Mouse (Mus musculus) liver, embryonic 13.5 days (tissue): ENCODE results near the gene Llgl2. TPM values are rescaled to one million over a fixed set of nuclear protein-coding genes. Genes with fewer than 3 reads are reported as not detected.

ENCODE experiments used
- ATAC-seq: fragments of 200-750 bp; cut with Nextera tagmentation; 2 replicates; pipeline ENCODE4 v1.8.0; 2017; ENCODE audit warnings: low read depth, mild to moderate bottlenecking, moderate number of reproducible peaks, moderate library complexity
- DNase-seq: peaks from one replicate; pipeline ENCODE4 v3.0.0; 2022
- H3K27ac ChIP-seq: fragments of 300-500 bp; sonication (generic); 2 replicates; pipeline ENCODE4 v1.5.1; 2015; ENCODE audit warnings: moderate library complexity, mild to moderate bottlenecking, inconsistent platforms
- H3K27me3 ChIP-seq: fragments of 300-500 bp; sonication (generic); 2 replicates; pipeline ENCODE4 v1.6.1; 2015; ENCODE audit warnings: mild to moderate bottlenecking, inconsistent platforms
- H3K36me3 ChIP-seq: fragments of 300-500 bp; sonication (generic); 2 replicates; pipeline ENCODE4 v1.6.1; 2015; ENCODE audit warnings: mild to moderate bottlenecking, inconsistent platforms
- H3K4me1 ChIP-seq: fragments of 300-500 bp; sonication (generic); replicated peaks from 2 replicates; pipeline ENCODE4 v1.6.1; 2015; ENCODE audit warnings: inconsistent platforms
- H3K4me2 ChIP-seq: fragments of 300-500 bp; sonication (generic); 2 replicates; pipeline ENCODE4 v1.6.1; 2015; ENCODE audit warnings: inconsistent platforms, mild to moderate bottlenecking, moderate library complexity
- H3K4me3 ChIP-seq: fragments of 300-500 bp; sonication (generic); replicated peaks from 2 replicates; pipeline ENCODE4 v1.5.1; 2015; ENCODE audit warnings: mild to moderate bottlenecking, inconsistent platforms
- H3K9ac ChIP-seq: fragments of 300-500 bp; sonication (generic); 2 replicates; pipeline ENCODE4 v1.6.1; 2015; ENCODE audit warnings: mild to moderate bottlenecking, inconsistent platforms
- H3K9me3 ChIP-seq: fragments of 300-500 bp; sonication (generic); replicated peaks from 2 replicates; pipeline ENCODE4 v1.6.1; 2016; ENCODE audit warnings: inconsistent platforms
- WGBS: fragments of 180-500 bp; shearing (Covaris S2); methylation state at CpG from one replicate; pipeline ENCODE4 v1.1.7; 2015; ENCODE audit not compliant: insufficient replicate concordance; 5-methylcytosine and 5-hydroxymethylcytosine counted together
- polyA plus RNA-seq: library from polyadenylated mRNA; unstranded; fragments of >200 nt; fragmentation: Nextera tagmentation; extraction: Ambion mirVana; gene quantifications from 2 replicates; pipeline ENCODE4 v1.2.1, GENCODE M21; 2015

Llgl2 gene
- polyA plus RNA-seq, 1 experiment from 2014 or later, result 9.8 TPM

- no peak overlapping the region for H3K4me2 ChIP-seq
These were observed 13.0 kb downstream of the Llgl2 start for GRCm38 (mm10) chr11:115836656-115837395.

DNA sequence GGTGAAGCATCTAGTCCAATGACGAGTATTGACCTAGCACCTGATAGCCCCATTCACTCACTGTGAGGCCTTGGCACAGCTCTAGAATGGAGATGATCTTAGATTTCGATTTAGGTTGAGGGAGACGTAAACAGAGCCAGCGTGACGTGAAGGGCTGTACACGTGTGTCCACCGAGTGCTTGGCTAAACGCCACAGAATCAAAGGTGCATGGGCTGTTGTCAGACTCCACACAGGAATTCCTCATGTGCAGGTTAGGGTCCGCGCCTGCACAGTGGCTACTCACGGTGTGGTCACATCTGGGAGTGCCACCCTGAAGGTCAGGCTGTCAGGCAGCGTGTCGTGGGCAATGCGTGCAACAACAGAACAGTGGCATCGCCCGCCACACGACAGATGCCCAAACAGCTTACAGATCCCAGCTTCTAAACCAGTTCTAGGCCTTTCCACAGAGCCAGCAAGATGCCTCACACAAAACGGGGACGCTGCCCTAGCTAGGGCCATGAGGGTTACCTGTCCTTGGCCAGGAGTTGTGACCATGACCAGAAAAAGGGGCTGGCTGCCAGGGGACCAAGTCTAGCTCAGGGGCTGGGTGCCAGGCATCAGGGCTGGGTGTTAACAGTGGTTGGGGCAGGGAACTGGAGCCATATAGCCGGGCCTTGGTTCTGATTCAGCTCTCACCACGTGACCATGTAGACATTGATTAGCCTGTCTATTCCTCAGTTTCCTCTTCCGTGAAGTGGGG is 13.9 kb downstream of the Llgl2 start:
- Histone ChIP-seq H3K36me3 (no peaks in the 10 kb centered on the region; the same call in 1 of the 2 replicates), H3K4me3 (no peak overlapping the region), H3K27ac (no peak overlapping the region), H3K27me3 (no peaks in the 10 kb centered on the region), H3K4me2 (no peak overlapping the region), H3K9ac (no peak overlapping the region), H3K4me1 (peaks cover 78% of the 10 kb centered on the region), H3K9me3 (no peaks in the 10 kb centered on the region)
- DNase-seq (no peak), ATAC-seq (no peak)
- 87% methylated on average over 22 of the region's 22 CpGs for WGBS

More at GRCm38 (mm10) chr11:115836656-115837395, 13.0 kb downstream of the Llgl2 start:
- Histone ChIP-seq H3K27me3 (no peaks in the 10 kb centered on the region), H3K9me3 (no peaks in the 10 kb centered on the region), H3K27ac (no peak overlapping the region), H3K4me1 (peaks cover 78% of the 10 kb centered on the region), H3K4me3 (no peak overlapping the region), H3K9ac (no peak overlapping the region), H3K36me3 (no peaks in the 10 kb centered on the region; the same call in 1 of the 2 replicates)
- WGBS, result 65% methylated on average over 11 of the region's 11 CpGs
- ATAC-seq (no peak), DNase-seq (no peak)

- ATAC-seq (0 out of 2 replicates have a peak, but pooled peaks have one; percentile 15), DNase-seq (peak; percentile 46)
- Histone ChIP-seq H3K9me3 (no peaks in the 10 kb centered on the region), H3K27me3 (no peaks in the 10 kb centered on the region), H3K4me3 (no peak overlapping the region), H3K4me1 (peaks cover 78% of the 10 kb centered on the region), H3K27ac (no peak overlapping the region), H3K9ac (peak overlapping the region; percentile 33; the same call in 1 of the 2 replicates), H3K4me2 (no peak overlapping the region), H3K36me3 (peaks cover 2% of the 10 kb centered on the region)
- 19% methylated on average over 4 of the region's 4 CpGs for WGBS
These were observed 15.1 kb downstream of the Llgl2 start for GRCm38 (mm10) chr11:115838895-115839311.

GRCm38 (mm10) chr11:115839732-115840131 is 15.9 kb downstream of the Llgl2 start:
- Histone ChIP-seq H3K36me3 (peaks cover 10% of the 10 kb centered on the region), H3K4me2 (no peak overlapping the region), H3K27me3 (no peaks in the 10 kb centered on the region), H3K4me3 (no peak overlapping the region), H3K4me1 (peaks cover 75% of the 10 kb centered on the region), H3K27ac (no peak overlapping the region), H3K9me3 (no peaks in the 10 kb centered on the region), H3K9ac (no peak overlapping the region)
- WGBS, result 57% methylated on average over 3 of the region's 3 CpGs
- DNase-seq, result no peak
- no peak for ATAC-seq

- no peaks in the 10 kb centered on the region for H3K27me3 ChIP-seq
- no peak overlapping the region for H3K4me2 ChIP-seq
- H3K4me3 ChIP-seq, result no peak overlapping the region
- WGBS, result 77% methylated on average over 6 of the region's 6 CpGs
- ATAC-seq (no peak), DNase-seq (no peak)
- no peak overlapping the region for H3K9ac ChIP-seq
- H3K9me3 ChIP-seq, result 0 out of 2 replicates have a peak, but pooled peaks cover 5% of the 10 kb centered on the region
- H3K36me3 ChIP-seq, result peaks cover 23% of the 10 kb centered on the region
- H3K27ac ChIP-seq, result peak overlapping the region; percentile 89; the same call in 1 of the 2 replicates
- peaks cover 74% of the 10 kb centered on the region for H3K4me1 ChIP-seq
These were observed 17.2 kb downstream of the Llgl2 start for GRCm38 (mm10) chr11:115841044-115841443.

DNA sequence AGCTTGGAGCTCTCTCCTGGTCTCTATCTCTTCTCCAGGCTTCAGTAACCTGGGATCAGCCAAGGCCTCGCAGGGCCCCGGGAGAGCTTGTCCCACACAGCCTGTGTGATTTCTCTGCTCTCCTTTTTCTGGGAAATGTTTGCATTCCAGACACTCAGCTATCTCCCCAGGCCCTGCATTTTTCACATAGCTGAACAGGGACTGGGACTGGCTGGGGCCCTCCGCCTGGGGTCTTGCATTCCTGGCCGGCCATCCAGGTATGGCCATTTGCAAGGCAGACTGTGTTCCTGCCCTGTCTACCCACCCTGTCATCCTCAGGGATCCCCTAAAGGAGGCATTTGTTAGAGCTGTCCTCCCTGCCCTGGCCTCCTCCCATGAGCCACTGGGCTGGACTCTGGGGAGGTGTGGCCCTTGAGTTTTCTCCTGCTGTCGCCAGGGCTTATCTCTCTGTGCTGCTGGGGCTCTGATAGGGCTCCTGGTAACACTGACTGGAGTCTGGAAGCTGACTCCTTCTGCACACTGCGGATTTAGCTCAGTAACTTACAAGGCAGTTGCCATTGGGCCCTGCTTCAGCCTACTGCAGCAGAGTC is 18.2 kb downstream of the Llgl2 start:
- ATAC-seq (peak; percentile 97), DNase-seq (peak; percentile 85)
- Histone ChIP-seq H3K9ac (peak overlapping the region; percentile 57), H3K4me2 (peak overlapping the region; percentile 62), H3K4me1 (peaks cover 67% of the 10 kb centered on the region), H3K4me3 (peak overlapping the region; percentile 32; the same call in 1 of the 2 replicates), H3K9me3 (0 out of 2 replicates have a peak, but pooled peaks cover 5% of the 10 kb centered on the region), H3K36me3 (peaks cover 31% of the 10 kb centered on the region), H3K27ac (peak overlapping the region; percentile 89), H3K27me3 (no peaks in the 10 kb centered on the region)
- WGBS, result 22% methylated on average over 6 of the region's 6 CpGs

DNA sequence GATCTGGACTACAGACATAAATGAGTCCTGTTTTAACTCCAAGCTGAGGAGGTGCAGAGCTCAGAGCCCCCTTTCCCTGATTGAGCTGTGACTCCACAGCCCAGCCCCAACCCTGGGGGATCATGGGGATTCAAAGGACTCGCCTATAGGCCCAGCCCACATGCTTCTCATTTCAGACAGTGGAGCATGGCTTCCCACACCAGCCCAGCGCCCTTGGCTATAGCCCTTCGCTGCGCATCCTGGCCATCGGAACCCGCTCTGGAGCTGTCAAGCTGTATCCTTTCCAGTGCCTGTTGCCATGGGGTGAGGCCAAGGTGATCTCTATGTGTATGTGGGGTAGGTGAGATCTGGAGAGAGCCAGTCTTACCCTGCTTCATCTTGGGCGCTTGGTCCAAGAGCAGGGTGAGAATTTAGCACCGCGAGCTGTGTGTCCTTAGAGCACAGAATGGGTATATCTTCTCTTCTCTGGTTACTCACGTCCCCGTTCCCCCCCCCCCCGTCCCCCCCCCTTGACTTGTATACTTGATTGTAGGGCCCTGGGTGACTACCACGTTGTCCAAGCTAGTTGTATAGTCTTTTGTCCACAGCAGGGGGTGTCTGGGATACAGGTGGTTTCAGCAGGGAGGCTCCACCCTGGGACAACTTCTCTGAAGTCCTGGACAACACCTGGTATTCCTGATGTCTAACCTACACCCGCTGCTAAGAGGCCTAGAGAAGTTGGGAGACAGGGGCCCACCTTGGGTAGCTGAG is 19.5 kb downstream of the Llgl2 start:
- Histone ChIP-seq H3K4me1 (peaks cover 58% of the 10 kb centered on the region), H3K27me3 (no peaks in the 10 kb centered on the region)

GRCm38 (mm10) chr11:115843891-115844239 is 20.0 kb downstream of the Llgl2 start:
- DNase-seq (no peak), ATAC-seq (no peak)
- Histone ChIP-seq H3K4me3 (no peak overlapping the region), H3K36me3 (peaks cover 48% of the 10 kb centered on the region), H3K27ac (no peak overlapping the region), H3K4me1 (peaks cover 52% of the 10 kb centered on the region), H3K9ac (no peak overlapping the region), H3K4me2 (no peak overlapping the region), H3K27me3 (no peaks in the 10 kb centered on the region), H3K9me3 (0 out of 2 replicates have a peak, but pooled peaks cover 5% of the 10 kb centered on the region)
- 83% methylated on average over 5 of the region's 5 CpGs for WGBS

More for the DNA sequence above, 19.5 kb downstream of the Llgl2 start:
- H3K4me3 ChIP-seq, result no peak overlapping the region
- peak overlapping the region; percentile 53; the same call in 1 of the 2 replicates for H3K9ac ChIP-seq
- H3K36me3 ChIP-seq, result peaks cover 43% of the 10 kb centered on the region
- H3K4me2 ChIP-seq, result peak overlapping the region; percentile 62; the same call in 1 of the 2 replicates
- DNase-seq (no peak), ATAC-seq (no peak)
- WGBS, result 79% methylated on average over 11 of the region's 14 CpGs
- H3K9me3 ChIP-seq, result 0 out of 2 replicates have a peak, but pooled peaks cover 5% of the 10 kb centered on the region
- H3K27ac ChIP-seq, result peak overlapping the region; percentile 89

GRCm38 (mm10) chr11:115844240-115844639 is 20.4 kb downstream of the Llgl2 start:
- H3K9me3 ChIP-seq, result 0 out of 2 replicates have a peak, but pooled peaks cover 5% of the 10 kb centered on the region
- DNase-seq (no peak), ATAC-seq (no peak)
- 76% methylated on average over 8 of the region's 8 CpGs for WGBS
- H3K9ac ChIP-seq, result no peak overlapping the region
- H3K27ac ChIP-seq, result no peak overlapping the region
- H3K4me3 ChIP-seq, result no peak overlapping the region
- no peak overlapping the region for H3K4me2 ChIP-seq
- H3K4me1 ChIP-seq, result peaks cover 48% of the 10 kb centered on the region
- peaks cover 52% of the 10 kb centered on the region for H3K36me3 ChIP-seq
- no peaks in the 10 kb centered on the region for H3K27me3 ChIP-seq

DNA sequence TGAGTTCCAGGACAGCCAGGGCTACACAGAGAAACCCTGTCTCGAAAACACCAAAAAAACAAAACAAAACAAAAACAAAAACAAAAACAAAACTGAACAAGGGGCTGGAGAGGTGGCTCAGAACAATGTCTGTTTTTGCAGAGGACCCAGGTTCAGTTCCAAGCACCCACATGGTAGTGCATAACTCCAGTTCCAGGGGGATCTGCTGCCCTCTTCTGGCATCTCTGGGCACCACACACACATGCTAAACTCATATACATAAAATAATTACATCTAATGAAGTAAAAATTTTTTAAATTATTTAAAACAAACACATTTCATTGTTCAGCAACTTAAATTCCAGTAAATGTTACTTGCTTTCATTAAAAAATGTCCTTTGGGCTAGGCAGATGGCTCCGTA is 22.0 kb downstream of the Llgl2 start:
- Histone ChIP-seq H3K9me3 (0 out of 2 replicates have a peak, but pooled peaks cover 5% of the 10 kb centered on the region), H3K4me1 (peaks cover 36% of the 10 kb centered on the region), H3K36me3 (peaks cover 68% of the 10 kb centered on the region), H3K27me3 (no peaks in the 10 kb centered on the region), H3K4me2 (no peak overlapping the region), H3K27ac (no peak overlapping the region), H3K9ac (no peak overlapping the region), H3K4me3 (no peak overlapping the region)
- DNase-seq, result no peak
- WGBS, result 81% methylated on average over 2 of the region's 2 CpGs
- ATAC-seq, result no peak
